Mouse (Mus musculus) MEL (cell line): Measurements from ENCODE around the gene Kcna3.

Experiments used
- CTCF ChIP-seq, 3 experiments: IDR thresholded peaks in 2 of 3; conservative IDR thresholded peaks in 1 of 3; 2 replicates each; pipeline ENCODE4 v1.5.1; 2011 to 2012; ENCODE audit warnings: low read length in 3 of 3, low read depth in 2 of 3, mild to moderate bottlenecking in 2 of 3, improper control_type of control experiment in 1 of 3, inconsistent platforms in 1 of 3, mixed read lengths in 1 of 3, moderate library complexity in 1 of 3; ENCODE audit not compliant: control insufficient read depth in 1 of 3, insufficient read depth in 1 of 3, poor library complexity in 1 of 3, severe bottlenecking in 1 of 3
- ETS1 ChIP-seq: IDR thresholded peaks from 2 replicates; pipeline ENCODE4 v1.6.1; 2012; ENCODE audit warnings: low read depth, mild to moderate bottlenecking, inconsistent platforms, low read length, improper control_type of control experiment, moderate library complexity
- GABPA ChIP-seq: IDR thresholded peaks from 2 replicates; pipeline ENCODE4 v1.6.1; 2012; ENCODE audit warnings: low read depth, mild to moderate bottlenecking, inconsistent platforms, low read length, improper control_type of control experiment, moderate library complexity
- HCFC1 ChIP-seq: IDR thresholded peaks from 2 replicates; pipeline ENCODE4 v1.6.1; 2012; ENCODE audit warnings: low read depth, mild to moderate bottlenecking, inconsistent platforms, low read length, improper control_type of control experiment, moderate library complexity
- KAT2A ChIP-seq: conservative IDR thresholded peaks from 2 replicates; pipeline ENCODE4 v1.6.1; 2012; ENCODE audit warnings: low read depth, low read length, improper control_type of control experiment, inconsistent platforms
- MAX ChIP-seq: IDR thresholded peaks from 2 replicates; pipeline ENCODE4 v1.6.1; 2011; ENCODE audit warnings: low read length, improper control_type of control experiment
- MYB ChIP-seq: IDR thresholded peaks from 2 replicates; pipeline ENCODE4 v1.6.1; 2011; ENCODE audit warnings: mild to moderate bottlenecking, low read depth, low read length, improper control_type of control experiment
- POLR2A ChIP-seq, 2 experiments: IDR thresholded peaks; 2 replicates each; pipeline ENCODE4 v1.6.1; 2011 to 2012; ENCODE audit warnings: low read length in 2 of 2, mild to moderate bottlenecking in 2 of 2, control low read depth in 1 of 2, improper control_type of control experiment in 1 of 2, low read depth in 1 of 2, moderate library complexity in 1 of 2; ENCODE audit not compliant: control insufficient read depth in 1 of 2, insufficient read depth in 1 of 2, poor library complexity in 1 of 2
- SMC3 ChIP-seq: IDR thresholded peaks from 2 replicates; pipeline ENCODE4 v1.6.1; 2011; ENCODE audit warnings: low read depth, low read length, improper control_type of control experiment
- TAL1 ChIP-seq: IDR thresholded peaks from 2 replicates; pipeline ENCODE4 v1.6.1; 2012; ENCODE audit warnings: mild to moderate bottlenecking, inconsistent platforms, low read length, moderate library complexity, mixed read lengths

- TF ChIP-seq GABPA (no peak), KAT2A (no peak), POLR2A (IDR thresholded peaks at IDR 0.05; ENCODE audit: control insufficient read depth in 1 of 2, insufficient read depth in 1 of 2, low read depth in 1 of 2, low read length in 2 of 2, poor library complexity in 1 of 2) (no peak), CTCF (IDR thresholded peaks at IDR 0.05 in 2 of 3, conservative IDR thresholded peaks at IDR 0.05 in 1 of 3; ENCODE audit: control insufficient read depth in 1 of 3, insufficient read depth in 1 of 3, low read depth in 2 of 3, low read length in 3 of 3, poor library complexity in 1 of 3, severe bottlenecking in 1 of 3) (no peak), TAL1 (no peak), SMC3 (no peak), MAX (no peak), MYB (no peak), HCFC1 (no peak), ETS1 (no peak)
Measured at GRCm38 (mm10) chr3:107031547-107031946, 4.4 kb upstream of the Kcna3 start.
